Mouse (Mus musculus): Measurements from ENCODE around the gene Exosc3.
"Not testable (repeated sequence)": the region's sequence is repeated elsewhere in the genome, so short reads cannot be mapped to it uniquely, and the experiment has no call there.

Gene Exosc3

GRCm38 (mm10) chr4:45342286-45343155 lies at the start of gene Exosc3:
Exosc3 (minus strand) TSS chr4:45342732.
- DNase-seq (ENCODE audit: low spot score in 2 of 2) = peak; percentile 66 to 85

- no peak for DNase-seq (ENCODE audit: low spot score in 2 of 2)
These were observed 49.6 kb upstream of the Exosc3 start for GRCm38 (mm10) chr4:45392099-45392498.

GRCm38 (mm10) chr4:45387296-45387695 lies 44.8 kb upstream of the Exosc3 start:
- DNase-seq (ENCODE audit: low spot score in 2 of 2) = not testable (repeated sequence)

- not testable (repeated sequence) for DNase-seq (ENCODE audit: low spot score in 2 of 2)
These were observed 39.6 kb upstream of the Exosc3 start for GRCm38 (mm10) chr4:45382133-45382532.

- not testable (repeated sequence) for DNase-seq (ENCODE audit: low spot score in 2 of 2)
These were observed 38.5 kb upstream of the Exosc3 start for GRCm38 (mm10) chr4:45380903-45381580.

GRCm38 (mm10) chr4:45376573-45376972 lies 34.0 kb upstream of the Exosc3 start:
- DNase-seq (ENCODE audit: low spot score in 2 of 2) = no peak

- DNase-seq (ENCODE audit: low spot score in 2 of 2) = no peak
These were observed 32.3 kb upstream of the Exosc3 start for GRCm38 (mm10) chr4:45374879-45375278.

- no peak for DNase-seq (ENCODE audit: low spot score in 2 of 2)
These were observed 28.7 kb upstream of the Exosc3 start for GRCm38 (mm10) chr4:45371261-45371660.

GRCm38 (mm10) chr4:45356653-45357052 lies 14.1 kb upstream of the Exosc3 start:
- DNase-seq (ENCODE audit: low spot score in 2 of 2) = no peak

- peak; percentile 94 to 98 for DNase-seq (ENCODE audit: low spot score in 2 of 2)
These were observed 773 bp downstream of the Exosc3 start, which contains the start of gene Dcaf10 for GRCm38 (mm10) chr4:45341669-45342249. Dcaf10 (plus strand) TSS chr4:45342101.

- DNase-seq (ENCODE audit: low spot score in 2 of 2) = no peak
These were observed 1.3 kb downstream of the Exosc3 start for GRCm38 (mm10) chr4:45341226-45341625.

GRCm38 (mm10) chr4:45332466-45332865 lies 10.1 kb downstream of the Exosc3 start:
- no peak for DNase-seq (ENCODE audit: low spot score in 2 of 2)

- no peak for DNase-seq (ENCODE audit: low spot score in 2 of 2)
These were observed 11.4 kb downstream of the Exosc3 start for GRCm38 (mm10) chr4:45331139-45331538.

- DNase-seq (ENCODE audit: low spot score in 2 of 2) = peak; percentile 74 to 89
These were observed 22.2 kb downstream of the Exosc3 start for GRCm38 (mm10) chr4:45320159-45320816.

GRCm38 (mm10) chr4:45311056-45311455 lies 31.5 kb downstream of the Exosc3 start:
- DNase-seq (ENCODE audit: low spot score in 2 of 2) = peak in 1 of 2 experiments; percentile 19

- DNase-seq (ENCODE audit: low spot score in 2 of 2) = peak in 1 of 2 experiments; percentile 52
These were observed 33.9 kb downstream of the Exosc3 start for GRCm38 (mm10) chr4:45308606-45309005.

- DNase-seq (ENCODE audit: low spot score in 2 of 2) = peak in 1 of 2 experiments; percentile 60
These were observed 34.5 kb downstream of the Exosc3 start for GRCm38 (mm10) chr4:45308046-45308445.

GRCm38 (mm10) chr4:45305536-45305935 lies 37.0 kb downstream of the Exosc3 start:
- peak in 1 of 2 experiments; percentile 49 for DNase-seq (ENCODE audit: low spot score in 2 of 2)

- peak; percentile 62 to 82 for DNase-seq (ENCODE audit: low spot score in 2 of 2)
These were observed 45.6 kb downstream of the Exosc3 start, which contains the start of gene Trmt10b for GRCm38 (mm10) chr4:45296662-45297564. Trmt10b (plus strand) TSS chr4:45297127.

GRCm38 (mm10) chr4:45287906-45288305 lies 54.6 kb downstream of the Exosc3 start:
- no peak for DNase-seq (ENCODE audit: low spot score in 2 of 2)

- no peak for DNase-seq (ENCODE audit: low spot score in 2 of 2)
These were observed 56.2 kb downstream of the Exosc3 start for GRCm38 (mm10) chr4:45286318-45286717.
